Comparison of ENCODE assay signal across 8 mouse cellular contexts in the genomic region with DNA sequence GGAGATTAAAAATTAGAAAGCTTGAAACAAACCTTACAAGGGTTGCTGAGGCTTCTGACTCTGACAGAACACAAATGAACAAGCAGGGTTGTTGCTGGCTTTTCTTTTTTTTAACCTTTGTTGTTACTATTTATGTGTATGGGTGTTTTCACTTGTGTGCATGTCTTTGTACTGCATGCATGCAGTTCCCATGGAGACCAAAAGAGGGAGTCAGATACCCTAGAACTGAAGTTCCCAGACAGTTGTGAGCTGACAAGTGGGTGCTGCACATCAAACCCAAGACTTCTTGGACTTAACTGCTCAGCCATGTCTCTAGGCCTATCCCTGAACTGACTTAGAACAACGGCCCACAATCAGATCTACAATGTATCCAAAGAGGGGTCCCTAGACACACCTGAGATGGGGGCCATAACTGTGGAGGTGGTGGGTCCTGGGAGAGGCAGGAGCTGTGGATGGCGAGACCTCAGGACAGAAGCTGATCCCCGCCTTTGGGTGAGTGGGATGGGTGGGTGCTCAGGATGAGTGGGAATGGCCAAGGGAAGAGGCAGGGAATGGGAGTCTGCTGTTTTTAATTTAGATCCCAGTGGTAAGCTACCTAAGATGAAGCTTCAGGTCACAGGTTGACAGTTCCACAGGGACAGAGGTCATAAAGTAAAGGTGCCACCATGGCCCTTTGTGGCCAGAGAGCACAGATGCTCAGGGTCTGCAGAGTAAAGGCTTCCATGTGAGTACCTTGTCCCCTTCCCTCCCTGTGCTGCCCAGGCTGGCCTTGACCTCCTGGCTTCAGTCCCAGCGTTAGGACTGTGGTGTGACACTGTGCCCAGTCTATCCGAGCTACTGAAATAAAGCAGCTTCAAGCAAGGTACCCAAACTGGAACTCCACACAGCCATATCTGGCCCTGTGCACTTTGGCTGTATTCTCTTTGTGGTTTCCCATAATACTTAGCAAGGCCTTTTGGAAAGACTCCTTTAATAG.
DNase-seq lines count a peak whose midpoint lies in the region; ATAC-seq and TF ChIP-seq lines count a peak whose summit lies in the region.

No protein-coding gene starts in this region.

- DNase-seq in hindbrain, embryonic 10.5 days (ENCODE audit: low spot score): no peak
- peak; percentile 8 to 14 for DNase-seq in B cell, adult 2 months
- DNase-seq in brain, embryonic 14.5 days (ENCODE audit: low read depth): no peak
- DNase-seq in testis, postnatal 10 days (ENCODE audit: low spot score): no peak
- no peak for DNase-seq in T-cell, adult 2 months (ENCODE audit: low spot score)
- no peak for DNase-seq in layer of hippocampus, adult 18-20 months (ENCODE audit: low spot score in 2 of 2)

- H3K36me3 ChIP-seq in hindbrain, embryonic 10.5 days: no peaks in the 10 kb centered on the region
- H3K36me3 ChIP-seq in hindbrain, embryonic 13.5 days: no peaks in the 10 kb centered on the region
- H3K36me3 ChIP-seq in limb, embryonic 12.5 days: no peaks in the 10 kb centered on the region

- WGBS in hindbrain, embryonic 10.5 days: 95% methylated on average over 5 of the region's 5 CpGs
- WGBS in hindbrain, embryonic 13.5 days: 90% methylated on average over 5 of the region's 5 CpGs
- 90% methylated on average over 5 of the region's 5 CpGs for WGBS in limb, embryonic 12.5 days

- H3K9me3 ChIP-seq in hindbrain, embryonic 10.5 days: no peaks in the 10 kb centered on the region
- H3K9me3 ChIP-seq in hindbrain, embryonic 13.5 days: no peaks in the 10 kb centered on the region
- H3K9me3 ChIP-seq in limb, embryonic 12.5 days: no peaks in the 10 kb centered on the region

- peaks cover 28% of the 10 kb centered on the region for H3K4me1 ChIP-seq in hindbrain, embryonic 10.5 days (replicated peaks)
- H3K4me1 ChIP-seq in hindbrain, embryonic 13.5 days (replicated peaks): peaks cover 22% of the 10 kb centered on the region
- peaks cover 31% of the 10 kb centered on the region for H3K4me1 ChIP-seq in limb, embryonic 12.5 days (replicated peaks)

- no peaks in the 10 kb centered on the region for H3K27me3 ChIP-seq in hindbrain, embryonic 10.5 days (ENCODE audit: insufficient read depth, poor library complexity, severe bottlenecking)
- no peaks in the 10 kb centered on the region for H3K27me3 ChIP-seq in hindbrain, embryonic 13.5 days
- H3K27me3 ChIP-seq in limb, embryonic 12.5 days: no peaks in the 10 kb centered on the region

- H3K4me2 ChIP-seq in hindbrain, embryonic 13.5 days: no peak overlapping the region
- H3K4me2 ChIP-seq in limb, embryonic 12.5 days: no peak overlapping the region

- H3K27ac ChIP-seq in hindbrain, embryonic 10.5 days: peak overlapping the region; percentile 50; the same call in 1 of the 2 replicates
- no peak overlapping the region for H3K27ac ChIP-seq in hindbrain, embryonic 13.5 days
- H3K27ac ChIP-seq in limb, embryonic 12.5 days: peak overlapping the region; percentile 25; the same call in 1 of the 2 replicates

- H3K9ac ChIP-seq in hindbrain, embryonic 13.5 days: no peak overlapping the region
- no peak overlapping the region for H3K9ac ChIP-seq in limb, embryonic 12.5 days (replicated peaks)

- peak; percentile 28; the same call in 1 of the 2 replicates for TF ChIP-seq CTCF in brain, embryonic 14.5 days (IDR thresholded peaks at IDR 0.05; ENCODE audit: borderline replicate concordance, extremely low read depth, insufficient read depth, insufficient read length)

- no peak overlapping the region for H3K4me3 ChIP-seq in hindbrain, embryonic 10.5 days
- H3K4me3 ChIP-seq in hindbrain, embryonic 13.5 days: no peak overlapping the region
- H3K4me3 ChIP-seq in limb, embryonic 12.5 days (replicated peaks): no peak overlapping the region

- TF ChIP-seq POLR2A in brain, embryonic 14.5 days (IDR thresholded peaks at IDR 0.05; ENCODE audit: borderline replicate concordance, extremely low read depth, insufficient read depth, insufficient read length, poor library complexity, severe bottlenecking): no peak

- ATAC-seq in hindbrain, embryonic 13.5 days (ENCODE audit: low FRiP score): no peak
- ATAC-seq in limb, embryonic 12.5 days (ENCODE audit: insufficient number of reproducible peaks, insufficient read depth, low FRiP score, low TSS enrichment, low read depth): no peak

Comparison
In these comparisons a context has a peak if more than half of its experiments do, and no peak if none do; other contexts are left out.
1. DNase-seq: peak in B cell, adult 2 months (2 of 2); none in hindbrain, embryonic 10.5 days (single experiment), brain, embryonic 14.5 days (single experiment), testis, postnatal 10 days (single experiment), T-cell, adult 2 months (single experiment) and layer of hippocampus, adult 18-20 months (0 of 2).